Mouse (Mus musculus) cerebellum, postnatal 36 days (tissue): Measurements from ENCODE around the gene Klf3.

ENCODE experiments used
- DNase-seq, 2 experiments: peaks; one replicate each; pipeline ENCODE4 v3.0.0; 2021 to 2022; ENCODE audit warnings: mixed read lengths in 2 of 2

The Klf3 gene

DNA sequence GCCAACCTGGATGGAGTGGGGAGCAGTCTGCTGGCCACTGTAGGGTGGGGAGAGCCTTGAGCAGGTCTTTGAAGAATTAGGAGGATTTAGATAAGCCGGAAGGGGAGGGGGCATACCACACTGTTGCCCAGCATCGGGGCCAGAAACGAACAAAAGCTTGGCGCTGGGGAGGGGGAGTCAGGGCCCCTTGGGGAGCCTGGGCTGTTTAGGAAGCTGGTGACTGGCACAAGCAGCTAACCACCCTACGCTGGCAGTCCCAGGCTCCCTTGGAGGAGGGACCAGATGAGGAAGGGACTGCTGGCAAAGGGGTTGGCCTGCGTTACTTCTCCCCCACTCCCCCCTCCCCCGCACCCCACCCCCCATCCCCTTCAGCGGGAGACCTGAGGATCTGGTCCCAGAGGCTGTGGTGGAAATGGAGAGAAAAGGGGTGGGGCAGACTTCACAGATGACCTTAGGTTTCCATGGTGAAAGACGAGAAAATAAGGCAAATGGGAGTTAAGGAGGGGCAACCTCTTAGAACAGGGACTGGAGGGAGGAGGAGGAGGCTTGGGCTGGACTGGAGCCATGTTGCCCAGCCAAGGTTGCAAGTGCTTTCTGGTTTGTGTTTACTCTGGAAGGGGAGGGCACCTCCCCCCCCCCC is 7.8 kb downstream of the Klf3 start:
- no peak for DNase-seq

DNA sequence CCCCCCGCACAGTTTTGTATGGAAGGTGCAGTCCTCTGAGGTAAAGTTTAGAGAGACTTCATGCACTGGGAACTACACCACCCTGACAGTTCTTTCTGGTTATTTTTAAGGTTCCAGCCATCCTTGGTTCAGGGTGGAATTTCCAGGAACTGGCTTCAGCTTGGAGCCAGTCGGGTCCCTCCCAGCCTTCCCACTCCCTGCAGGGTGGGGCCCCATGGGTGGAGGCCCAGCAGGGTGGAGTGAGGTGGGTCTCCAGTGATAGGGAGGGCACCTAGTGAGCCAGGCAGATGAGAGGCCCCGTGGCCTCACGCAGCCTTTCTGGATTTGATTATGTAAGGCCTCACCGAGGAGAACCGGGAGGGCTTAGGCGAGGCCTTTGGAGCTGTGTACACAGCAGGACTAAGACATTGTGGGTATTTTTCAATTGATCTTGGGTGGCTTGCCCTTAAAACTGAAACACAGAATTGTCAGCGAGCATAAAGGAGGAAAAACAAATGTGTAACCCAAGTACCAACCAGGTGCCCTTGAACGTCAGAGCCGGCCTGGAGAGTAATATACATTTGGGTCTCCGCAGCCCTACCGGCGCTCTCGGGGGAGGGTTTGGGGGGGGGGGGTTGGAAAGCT is 8.4 kb downstream of the Klf3 start:
- DNase-seq = peak in 1 of 2 experiments; percentile 14

GRCm38 (mm10) chr5:64812124-64812982 is 9.2 kb downstream of the Klf3 start:
- DNase-seq = peak in 1 of 2 experiments; percentile 37

DNA sequence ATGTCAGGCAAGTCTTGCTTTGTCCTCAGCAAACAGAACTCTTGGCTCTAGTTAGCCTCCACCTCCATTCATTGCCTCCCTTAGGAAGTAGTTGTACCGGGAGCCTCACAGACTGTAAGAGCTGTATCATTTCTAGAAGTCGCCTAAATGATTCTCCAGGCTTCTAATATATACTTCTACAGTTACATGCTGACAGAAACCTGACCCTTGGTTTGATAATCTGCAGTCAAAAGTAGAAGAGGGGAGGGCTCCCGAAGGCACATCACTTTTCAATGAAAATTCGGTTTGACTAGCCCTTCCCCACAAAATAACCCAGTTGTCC is 9.8 kb downstream of the Klf3 start:
- no peak for DNase-seq

- DNase-seq = peak; percentile 79 to 87
Measured at GRCm38 (mm10) chr5:64813361-64813760, 10.2 kb downstream of the Klf3 start.

DNA sequence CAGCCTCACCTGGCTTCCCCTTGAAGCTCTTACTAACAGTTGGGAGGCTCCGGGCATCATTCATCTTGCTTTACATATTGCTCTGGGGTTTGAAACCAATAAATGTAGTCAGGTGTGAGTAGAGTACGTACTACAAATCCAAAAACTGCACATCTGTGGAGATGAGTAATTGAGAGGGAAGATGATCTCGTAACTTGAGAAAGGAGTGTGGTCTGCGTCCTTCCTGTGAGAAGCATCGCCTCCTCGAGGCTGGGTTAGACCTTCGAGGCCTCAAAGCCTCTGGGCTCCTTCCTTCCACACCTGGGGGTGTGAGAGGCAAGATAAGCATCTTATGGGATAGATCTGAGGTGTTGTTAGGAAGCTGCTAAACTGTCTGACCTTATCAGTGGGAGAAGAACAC is 11.2 kb downstream of the Klf3 start:
- no peak for DNase-seq

- DNase-seq = no peak
Measured at GRCm38 (mm10) chr5:64815631-64816030, 12.4 kb downstream of the Klf3 start.

DNA sequence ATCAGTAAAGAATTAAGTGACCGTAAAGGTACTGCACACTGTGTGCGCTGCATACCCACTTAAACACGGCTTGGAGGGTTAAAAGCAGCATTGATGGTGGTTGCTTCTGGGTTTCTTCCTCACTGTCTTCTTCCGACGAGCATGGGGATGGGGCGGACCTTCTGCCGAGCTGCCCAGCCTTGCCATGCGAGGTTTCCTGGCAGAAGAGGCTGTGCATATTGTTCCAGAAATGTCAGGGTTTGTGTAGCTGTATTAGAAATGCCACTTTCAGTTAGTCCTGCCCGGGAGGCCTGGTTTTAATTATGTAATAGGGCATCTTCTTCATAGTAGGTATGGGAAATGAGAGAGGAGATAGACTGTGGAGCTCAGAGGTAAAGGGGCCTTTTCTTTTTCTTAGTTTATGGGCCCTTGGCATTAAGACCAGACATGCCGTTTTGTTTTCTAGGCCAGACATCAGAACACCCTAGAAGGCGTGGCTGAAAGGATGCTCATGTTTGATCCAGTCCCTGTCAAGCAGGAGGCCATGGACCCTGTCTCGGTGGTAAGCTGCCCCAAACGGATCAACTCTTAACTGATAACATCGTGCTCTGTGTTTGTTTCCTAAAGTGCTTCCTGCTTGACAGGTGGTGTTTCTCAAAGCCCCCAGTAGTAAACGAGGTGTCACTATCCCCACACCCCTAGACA is 13.2 kb downstream of the Klf3 start:
- peak in 1 of 2 experiments; percentile 17 for DNase-seq

GRCm38 (mm10) chr5:64816974-64817296 is 13.7 kb downstream of the Klf3 start:
- no peak for DNase-seq

- DNase-seq = no peak
Measured at GRCm38 (mm10) chr5:64819390-64819789, 16.2 kb downstream of the Klf3 start.

DNA sequence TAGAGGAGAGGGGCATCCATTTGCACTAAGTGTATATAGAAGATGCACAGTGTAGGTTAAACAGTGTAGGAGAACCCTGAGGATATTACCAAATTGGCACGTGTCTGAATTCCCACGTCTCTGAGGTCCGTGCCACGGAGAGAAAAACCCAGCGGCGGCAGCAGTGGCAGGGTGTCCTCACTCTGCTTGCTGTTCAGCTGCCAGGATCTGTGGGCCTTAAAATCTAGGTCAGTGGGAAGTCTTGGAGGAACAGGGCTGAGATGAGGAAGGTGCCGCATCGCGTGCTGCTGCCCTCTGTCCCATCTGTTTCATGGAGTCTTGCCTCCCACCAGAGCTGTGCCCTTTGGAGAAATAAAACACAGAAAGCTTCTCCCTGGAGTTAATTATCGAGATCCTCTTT is 16.9 kb downstream of the Klf3 start:
- no peak for DNase-seq

GRCm38 (mm10) chr5:64821294-64821693 is 18.1 kb downstream of the Klf3 start:
- DNase-seq = no peak

DNA sequence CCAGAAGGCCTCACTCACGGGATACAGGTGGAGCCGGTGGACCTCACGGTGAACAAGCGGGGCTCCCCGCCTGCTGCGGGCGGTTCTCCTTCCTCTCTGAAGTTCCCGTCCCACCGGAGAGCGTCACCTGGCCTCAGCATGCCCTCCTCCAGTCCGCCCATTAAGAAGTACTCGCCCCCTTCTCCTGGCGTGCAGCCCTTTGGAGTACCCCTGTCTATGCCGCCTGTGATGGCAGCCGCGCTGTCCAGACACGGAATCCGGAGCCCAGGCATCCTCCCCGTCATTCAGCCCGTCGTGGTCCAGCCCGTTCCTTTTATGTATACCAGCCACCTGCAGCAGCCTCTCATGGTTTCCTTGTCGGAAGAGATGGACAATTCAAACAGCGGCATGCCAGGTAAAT is 18.8 kb downstream of the Klf3 start:
- no peak for DNase-seq

DNA sequence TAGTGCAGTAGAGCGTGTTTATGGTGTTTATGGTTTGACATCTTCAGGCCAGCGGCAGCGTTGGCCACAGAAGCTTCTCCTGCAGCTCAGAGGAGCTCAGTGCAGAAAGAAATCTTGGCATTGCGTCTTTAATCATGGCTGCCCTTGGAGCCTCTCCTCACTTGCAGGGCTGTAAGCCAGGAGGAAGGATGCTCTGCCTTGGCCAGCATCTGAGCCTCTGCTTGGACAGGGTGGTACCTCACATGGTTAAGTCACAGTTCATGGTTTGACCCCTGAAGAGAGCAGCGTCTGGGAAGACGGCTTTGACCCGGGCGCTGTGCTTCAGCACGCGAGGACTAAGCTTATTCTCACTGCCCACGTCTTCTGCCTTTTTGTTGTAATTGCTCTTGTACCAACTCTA is 20.2 kb downstream of the Klf3 start:
- DNase-seq = no peak

DNA sequence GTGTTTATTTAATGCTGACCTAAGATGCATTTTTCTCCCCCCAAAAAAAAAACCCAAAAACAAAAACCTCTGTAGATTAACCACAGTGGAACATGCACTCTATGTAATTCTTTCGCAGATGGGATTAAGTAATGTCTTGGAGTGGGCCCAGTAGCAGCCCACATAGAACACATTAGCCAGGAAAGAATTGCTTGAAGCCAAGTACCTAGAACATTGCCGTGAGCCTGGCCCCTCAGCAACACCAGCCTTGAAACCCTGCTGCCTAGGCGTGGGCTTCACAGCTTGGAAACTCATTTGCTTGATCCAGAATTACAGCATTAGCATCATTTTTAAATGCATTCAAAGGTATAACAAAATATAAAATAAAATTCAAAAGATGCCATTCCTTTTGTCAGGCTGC is 21.6 kb downstream of the Klf3 start:
- DNase-seq = no peak

GRCm38 (mm10) chr5:64825496-64825895 is 22.3 kb downstream of the Klf3 start:
- DNase-seq = no peak

- no peak for DNase-seq
Measured at GRCm38 (mm10) chr5:64827151-64827550, 24.0 kb downstream of the Klf3 start.

GRCm38 (mm10) chr5:64828314-64828713 is 25.1 kb downstream of the Klf3 start:
- no peak for DNase-seq

DNA sequence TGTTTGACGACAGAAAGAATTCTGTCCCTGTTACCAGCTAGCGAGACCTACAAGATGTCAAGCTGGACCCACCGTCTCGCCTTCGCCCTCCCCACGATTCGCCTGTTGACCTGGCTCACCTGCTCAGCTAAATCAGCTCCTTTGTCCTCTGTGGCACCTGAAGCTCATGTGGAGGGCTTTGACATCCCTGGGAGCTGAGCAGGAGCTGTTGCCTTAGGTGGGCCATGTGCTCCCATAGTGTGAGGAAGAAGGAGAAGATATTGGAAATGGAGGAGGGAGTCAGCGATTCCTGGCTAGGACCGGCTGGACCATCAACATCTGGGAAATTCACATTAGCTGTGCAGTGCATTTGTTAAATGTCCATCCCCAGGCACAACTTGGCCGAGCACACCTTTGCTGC is 26.4 kb downstream of the Klf3 start:
- no peak for DNase-seq

- DNase-seq = no peak
Measured at GRCm38 (mm10) chr5:64830773-64831172, 27.6 kb downstream of the Klf3 start.

- DNase-seq = no peak
Measured at GRCm38 (mm10) chr5:64833410-64833809, 30.2 kb downstream of the Klf3 start.

DNA sequence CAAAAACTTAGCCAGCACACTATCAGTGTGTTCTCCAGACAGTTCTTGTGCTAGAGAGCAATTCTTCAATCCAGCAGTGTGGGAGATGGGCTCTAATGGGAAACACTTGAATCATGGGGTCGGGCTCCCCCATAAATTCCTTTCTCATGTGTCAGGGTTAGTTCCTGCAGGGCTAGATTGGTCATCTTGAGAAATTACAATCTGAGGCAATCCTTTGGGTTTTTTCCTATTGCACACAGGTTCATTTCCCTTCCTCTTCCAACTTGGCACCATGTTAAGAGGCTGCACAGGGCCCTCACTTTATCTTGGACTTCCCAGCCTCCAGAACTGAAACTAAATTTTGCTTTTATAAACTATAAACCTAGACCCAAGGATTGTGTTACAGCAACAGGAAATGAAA is 31.0 kb downstream of the Klf3 start:
- no peak for DNase-seq

DNA sequence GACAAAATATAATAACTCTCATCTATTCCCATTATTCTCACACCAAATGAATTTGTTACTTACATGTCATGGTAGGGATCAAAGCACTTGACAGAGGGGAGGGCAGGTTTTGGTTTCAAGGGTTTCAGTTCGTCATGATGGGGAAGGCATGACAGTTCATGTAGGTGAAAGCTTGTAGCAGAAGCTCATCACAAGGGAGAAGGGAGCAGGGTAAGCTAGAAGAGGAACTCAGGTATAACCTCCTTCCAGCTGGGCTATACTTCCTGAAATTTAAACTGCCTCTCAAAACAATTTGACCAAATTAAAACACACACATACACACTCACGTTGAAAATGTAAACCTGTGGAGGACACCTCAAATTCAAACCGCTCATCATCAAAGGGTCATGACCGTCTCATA is 32.1 kb downstream of the Klf3 start:
- DNase-seq = no peak
